Mouse (Mus musculus) telencephalon, adult 2 months (tissue): ENCODE measurements around the gene Sipa1l3.

Source experiments
- DNase-seq: peaks from one replicate; pipeline ENCODE4 v3.0.0-alpha.2; 2011; ENCODE audit warnings: low read depth, low spot score

Sipa1l3 gene

DNA sequence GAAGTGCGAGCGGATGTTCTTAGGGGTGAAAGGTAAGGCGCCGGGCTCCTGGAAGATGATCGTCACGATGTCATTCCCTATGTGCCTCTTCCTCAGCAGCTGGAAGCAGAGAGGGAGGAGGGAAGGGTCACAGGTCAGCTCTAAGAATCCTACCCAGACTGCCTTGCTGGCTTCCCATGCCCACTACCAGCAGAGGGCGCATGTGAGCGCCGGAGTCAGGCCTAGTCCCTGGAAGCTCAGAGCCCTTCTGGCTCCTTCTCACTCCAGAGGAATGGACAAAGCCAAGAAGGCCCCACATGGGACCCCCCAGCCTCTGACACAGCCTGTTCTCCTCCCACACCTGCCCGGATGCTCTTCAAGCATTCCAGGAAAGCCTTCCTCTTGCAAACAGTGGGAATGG lies 135.2 kb downstream of the Sipa1l3 start:
- no peak for DNase-seq

DNA sequence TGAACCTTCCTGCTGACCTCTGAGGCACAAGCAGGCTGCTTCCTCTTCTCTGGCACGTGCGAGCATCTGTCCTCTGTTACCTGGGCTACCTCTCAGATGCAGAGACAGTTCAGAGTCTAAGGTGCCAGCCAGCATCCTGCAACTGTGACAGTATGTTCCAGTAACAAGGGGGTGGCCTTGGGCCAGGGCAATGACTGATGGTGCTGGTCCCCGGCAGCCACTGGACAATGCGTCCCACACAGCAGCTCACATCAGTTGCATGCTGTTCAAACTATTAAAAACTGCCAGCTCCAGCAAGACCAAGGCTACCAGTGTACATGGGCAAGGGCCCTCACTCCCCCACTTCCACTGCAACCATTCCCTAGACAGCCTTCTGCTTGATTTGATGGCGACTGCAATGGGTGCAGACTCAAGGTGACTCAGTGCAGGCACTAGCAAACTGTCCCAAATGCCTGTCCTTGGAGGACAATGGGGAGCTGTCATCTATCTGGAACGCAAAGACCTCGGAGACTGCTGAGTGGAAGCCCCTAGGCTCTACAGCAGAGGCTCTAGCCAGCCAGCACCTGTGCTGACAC lies 136.9 kb downstream of the Sipa1l3 start:
- DNase-seq: no peak

DNA sequence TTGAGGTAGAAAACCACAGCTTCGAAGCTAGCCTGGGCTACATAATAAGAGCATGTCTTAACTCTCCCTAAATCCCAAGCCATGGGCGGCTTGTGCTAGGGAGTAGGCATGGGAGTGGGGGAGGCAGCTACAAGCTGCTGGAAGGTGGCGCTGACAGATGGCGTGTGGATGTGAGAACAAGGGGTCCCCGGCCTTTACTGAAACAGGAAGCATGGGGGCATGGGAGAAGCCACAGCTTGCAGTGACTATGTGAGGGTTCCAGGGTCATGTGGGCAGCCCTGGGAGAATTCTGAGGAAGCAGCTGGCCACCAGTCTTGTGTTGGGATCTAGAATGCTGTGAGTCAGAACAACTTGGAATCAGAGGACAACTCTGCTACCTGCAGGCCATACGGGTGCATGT lies 144.4 kb downstream of the Sipa1l3 start:
- no peak for DNase-seq

DNA sequence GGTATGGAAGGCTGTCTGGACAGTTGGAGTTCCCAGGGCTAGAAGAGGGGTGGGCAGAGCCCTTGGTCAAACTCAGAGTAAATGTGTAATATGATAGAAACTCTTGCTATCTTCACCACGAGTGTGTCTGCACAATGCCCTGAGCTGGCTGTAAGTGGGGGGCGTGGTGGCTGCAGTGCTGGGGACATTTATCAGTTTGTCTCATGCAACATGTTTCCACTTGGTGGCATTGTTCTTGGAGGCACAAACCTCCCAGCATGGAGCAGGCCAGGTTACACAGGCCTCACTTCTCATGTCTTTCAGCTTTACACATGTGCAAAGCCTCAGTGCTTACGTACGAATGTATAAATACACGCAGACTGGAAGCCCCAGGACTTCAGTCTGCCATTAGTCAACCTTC lies 146.3 kb downstream of the Sipa1l3 start:
- DNase-seq: no peak

- DNase-seq: no peak
Observed at GRCm38 (mm10) chr7:29370031-29370430, 148.4 kb downstream of the Sipa1l3 start.

DNA sequence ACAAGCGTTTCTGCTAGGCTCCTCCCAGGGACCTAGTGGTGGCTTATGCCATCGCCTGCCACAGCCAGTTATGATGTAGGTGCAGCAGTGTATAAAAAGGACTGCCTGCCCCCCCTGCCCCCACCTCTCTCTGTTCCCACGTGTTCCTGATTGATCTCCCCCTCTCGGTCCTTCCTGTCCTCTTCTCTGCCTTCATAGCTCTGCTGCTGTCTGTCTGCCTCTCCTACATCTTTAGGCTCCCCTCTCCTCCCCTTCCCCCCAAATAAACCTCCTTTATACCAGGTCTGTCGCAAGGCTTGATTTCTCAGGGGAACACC lies 150.5 kb downstream of the Sipa1l3 start:
- DNase-seq: no peak

DNA sequence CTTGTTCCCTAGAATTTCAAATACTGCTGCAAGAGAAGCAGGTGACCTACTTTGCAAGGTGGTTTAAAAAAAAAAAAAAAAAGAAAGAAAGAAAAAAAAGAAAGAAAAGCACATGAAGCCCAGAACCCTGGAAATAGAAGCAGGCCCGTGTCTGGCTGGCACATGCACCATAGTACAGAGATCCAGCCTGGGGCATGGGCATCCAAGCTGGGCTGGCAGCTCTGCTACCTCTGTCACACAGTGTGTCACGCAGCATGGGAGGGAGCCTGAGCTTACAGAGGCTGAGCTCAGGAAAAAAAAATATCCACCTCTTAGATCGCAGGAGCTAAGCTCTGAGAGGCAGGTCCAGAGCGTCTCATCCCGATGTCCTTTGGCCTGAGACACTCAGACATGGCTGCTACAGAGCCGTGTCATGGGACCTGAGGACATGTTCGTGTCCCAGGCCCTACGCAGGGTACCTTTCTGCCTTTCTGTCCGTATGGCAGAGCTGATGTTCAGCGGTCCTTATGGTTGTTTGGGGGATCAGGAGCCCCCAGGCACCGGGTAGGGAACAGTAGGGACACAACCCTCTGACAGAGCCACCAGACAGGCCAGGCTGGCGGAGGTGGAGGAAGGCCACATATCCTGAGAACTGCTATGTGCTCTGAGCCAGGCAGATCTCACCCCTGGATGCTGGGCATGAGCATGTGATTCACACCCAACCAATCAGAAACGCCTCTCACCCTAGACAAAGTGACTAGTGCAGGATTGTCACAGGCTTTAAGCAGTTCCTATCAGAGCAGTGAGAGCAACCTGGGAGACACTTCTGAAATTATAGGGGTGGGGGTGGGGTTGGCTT lies 151.1 kb downstream of the Sipa1l3 start:
- DNase-seq: peak; percentile 80

DNA sequence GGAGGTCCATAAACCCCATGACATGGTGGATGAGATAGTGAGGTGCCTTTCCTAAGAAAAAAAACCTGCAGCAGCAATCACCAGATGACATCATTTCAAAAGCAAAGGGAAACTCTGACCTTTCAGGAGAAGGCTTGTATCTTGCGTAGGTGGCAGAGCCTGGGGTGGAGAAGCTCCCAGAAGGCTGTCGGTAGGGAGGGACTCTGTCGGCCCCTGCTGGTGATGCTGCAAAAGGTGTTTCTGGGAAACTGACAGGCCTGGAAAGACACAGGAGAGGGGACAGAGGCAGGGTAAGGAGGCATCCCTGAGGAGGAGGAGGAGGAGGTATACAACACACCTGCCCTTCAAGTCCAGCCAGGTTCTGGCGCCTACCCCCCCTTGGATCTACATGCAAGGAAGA lies 154.4 kb downstream of the Sipa1l3 start:
- DNase-seq: no peak

DNA sequence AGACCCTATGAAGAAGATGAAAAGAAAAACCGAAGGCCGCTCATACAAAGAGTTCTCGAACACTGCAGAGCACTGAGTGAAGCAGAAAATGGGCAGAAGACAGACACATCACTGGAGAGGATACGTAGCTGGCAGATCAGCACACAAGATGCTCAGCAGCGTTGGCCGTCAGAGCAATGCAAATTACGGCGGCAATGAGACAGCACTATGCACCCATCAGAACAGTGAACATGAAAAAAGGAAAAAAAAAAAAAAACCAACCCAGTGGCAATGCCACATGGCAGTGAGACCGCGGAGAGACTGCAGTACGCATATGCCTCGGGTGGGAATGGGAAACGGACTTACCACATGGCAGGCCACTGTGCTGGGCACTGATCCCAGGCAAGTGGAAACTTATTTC lies 156.9 kb downstream of the Sipa1l3 start:
- no peak for DNase-seq

DNA sequence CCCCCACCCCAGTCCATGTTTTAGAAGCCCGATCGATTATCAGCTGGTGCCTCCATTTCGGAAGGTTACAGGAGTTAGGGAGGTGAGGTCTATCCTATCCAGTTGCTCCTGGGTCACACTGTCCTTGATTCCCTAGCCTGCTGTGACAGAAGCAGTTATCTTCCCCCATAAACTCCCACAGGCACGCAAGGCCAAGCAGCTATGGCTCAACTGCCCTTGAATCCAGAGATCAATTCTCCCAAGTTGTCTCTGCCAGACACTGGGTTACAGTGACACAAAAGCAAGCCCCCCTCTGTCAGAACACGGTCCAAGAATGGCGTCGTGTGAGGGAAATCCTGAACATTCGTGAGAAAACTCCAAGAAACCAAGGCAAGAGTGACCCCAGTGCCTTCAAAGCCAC lies 163.0 kb downstream of the Sipa1l3 start:
- no peak for DNase-seq

- no peak for DNase-seq
Observed at GRCm38 (mm10) chr7:29354161-29354560, 164.3 kb downstream of the Sipa1l3 start.

DNA sequence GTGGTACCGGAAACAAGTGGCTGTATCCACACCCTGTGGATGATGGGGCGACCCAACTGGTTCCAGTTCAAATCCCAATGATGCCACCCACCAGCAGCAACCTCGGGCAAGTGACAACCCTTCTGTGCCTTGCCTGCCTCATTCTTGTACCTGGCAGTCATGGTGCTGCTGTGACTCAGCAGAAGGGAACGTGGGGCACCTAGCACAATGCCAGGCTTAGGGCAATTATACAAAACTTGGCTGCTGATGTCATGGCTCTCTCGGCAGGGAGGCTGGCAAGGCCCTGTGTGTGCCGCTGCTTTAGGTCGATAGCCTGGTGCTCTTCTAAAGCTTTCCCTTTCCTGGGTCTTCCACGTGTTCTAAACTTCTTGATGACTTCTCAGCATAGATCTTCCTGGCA lies 166.2 kb downstream of the Sipa1l3 start:
- DNase-seq: no peak

DNA sequence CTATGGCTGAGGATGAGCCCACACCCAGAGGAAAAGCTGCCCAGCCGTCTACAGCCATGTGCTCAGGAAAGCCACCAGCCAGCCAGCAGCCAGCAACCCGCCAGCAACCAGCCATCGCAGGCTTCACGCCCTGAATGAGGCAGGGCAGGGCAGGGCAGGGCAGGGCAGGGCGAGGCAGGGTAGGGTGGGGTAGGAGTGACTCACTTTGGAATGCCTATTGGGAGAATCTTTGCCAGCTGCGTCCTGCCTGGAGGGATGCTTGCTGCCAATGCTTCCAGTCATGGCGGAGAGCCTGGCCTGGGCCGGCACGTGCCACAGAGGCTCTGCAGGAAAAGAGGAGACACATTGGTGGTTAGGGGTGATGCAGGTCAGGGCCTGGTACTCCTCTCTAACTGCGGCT lies 168.0 kb downstream of the Sipa1l3 start:
- no peak for DNase-seq

- DNase-seq: no peak
Observed at GRCm38 (mm10) chr7:29346212-29346611, 172.2 kb downstream of the Sipa1l3 start.

GRCm38 (mm10) chr7:29345534-29345933 lies 172.9 kb downstream of the Sipa1l3 start:
- DNase-seq: no peak

DNA sequence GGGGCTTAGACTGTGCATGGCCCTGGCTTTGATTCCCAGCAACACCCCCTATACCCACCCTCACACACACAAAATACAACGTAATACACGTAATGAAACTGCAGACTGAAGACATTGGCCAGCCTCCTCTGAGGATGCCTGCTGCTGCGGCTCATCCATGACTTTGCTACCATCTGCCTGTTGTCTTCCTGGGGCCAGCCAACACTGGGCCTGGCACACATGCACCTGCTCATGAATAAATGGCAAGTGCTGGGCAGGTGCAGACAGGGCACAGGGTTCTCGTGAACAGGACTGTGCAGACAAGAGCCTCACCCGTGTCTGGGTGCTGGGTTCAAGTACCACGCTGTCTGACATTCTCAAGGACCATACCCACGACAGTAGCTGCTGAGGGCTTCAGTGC lies 174.7 kb downstream of the Sipa1l3 start:
- no peak for DNase-seq

- DNase-seq: no peak
Observed at GRCm38 (mm10) chr7:29342489-29343092, 175.8 kb downstream of the Sipa1l3 start.

DNA sequence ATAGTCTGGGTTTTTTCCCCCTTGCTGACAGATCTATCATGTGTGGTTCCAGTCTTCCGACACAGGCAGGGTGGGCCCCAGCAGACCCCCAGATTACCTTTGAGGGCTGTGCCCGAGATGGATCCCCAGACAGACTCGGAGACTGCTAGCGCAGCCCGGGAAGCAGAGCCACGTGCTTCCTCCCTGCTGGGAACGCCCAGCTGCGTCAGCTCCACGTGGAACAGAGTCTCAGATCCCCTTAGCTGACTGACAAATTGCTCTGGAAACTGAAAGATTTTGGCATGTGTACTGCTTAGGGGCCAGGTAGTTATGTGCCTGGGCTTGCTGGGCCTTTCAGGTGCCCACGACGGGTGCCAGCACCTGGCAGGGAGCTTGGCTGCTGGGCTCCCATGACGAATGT lies 176.7 kb downstream of the Sipa1l3 start:
- DNase-seq: no peak

DNA sequence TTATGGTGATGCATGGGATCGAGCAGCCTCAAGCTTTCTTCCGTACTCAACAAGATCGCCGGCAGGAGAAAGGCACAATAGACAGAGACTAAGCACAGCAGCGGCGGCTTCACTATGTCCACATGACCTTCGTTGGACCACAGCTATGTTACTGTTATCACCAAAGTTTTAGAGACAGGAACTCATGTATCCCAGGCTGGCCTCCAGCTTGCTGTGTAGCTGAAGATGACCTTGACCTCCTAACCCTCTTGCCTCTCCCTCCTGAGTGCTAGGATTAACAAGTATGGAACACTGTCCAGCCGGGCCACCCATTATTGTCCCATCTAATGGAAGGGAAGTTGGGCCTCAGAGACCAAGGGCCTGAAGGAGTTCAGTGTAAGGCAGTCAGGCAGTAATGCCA lies 177.6 kb downstream of the Sipa1l3 start:
- no peak for DNase-seq

DNA sequence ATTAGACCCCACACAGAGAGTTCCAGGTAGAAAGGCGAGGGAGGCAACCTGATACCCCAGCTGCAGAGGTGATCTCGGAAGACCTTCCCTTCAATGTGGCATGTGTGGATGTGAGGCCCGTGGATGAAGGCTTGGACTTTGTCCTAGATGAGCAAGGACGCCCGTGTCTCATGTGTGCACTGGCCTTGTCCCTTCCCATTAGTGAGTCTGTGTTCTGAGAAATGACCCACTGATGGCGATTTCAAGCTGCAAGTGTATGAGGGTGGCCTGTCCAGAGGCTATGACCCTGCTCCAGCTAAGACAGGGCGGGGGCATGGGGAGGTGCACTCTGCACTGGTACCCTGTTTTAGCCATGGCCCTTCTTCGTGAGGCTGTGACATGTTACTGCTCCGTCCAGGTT lies 178.2 kb downstream of the Sipa1l3 start:
- no peak for DNase-seq

GRCm38 (mm10) chr7:29338984-29339679 lies 179.3 kb downstream of the Sipa1l3 start:
- DNase-seq: no peak

DNA sequence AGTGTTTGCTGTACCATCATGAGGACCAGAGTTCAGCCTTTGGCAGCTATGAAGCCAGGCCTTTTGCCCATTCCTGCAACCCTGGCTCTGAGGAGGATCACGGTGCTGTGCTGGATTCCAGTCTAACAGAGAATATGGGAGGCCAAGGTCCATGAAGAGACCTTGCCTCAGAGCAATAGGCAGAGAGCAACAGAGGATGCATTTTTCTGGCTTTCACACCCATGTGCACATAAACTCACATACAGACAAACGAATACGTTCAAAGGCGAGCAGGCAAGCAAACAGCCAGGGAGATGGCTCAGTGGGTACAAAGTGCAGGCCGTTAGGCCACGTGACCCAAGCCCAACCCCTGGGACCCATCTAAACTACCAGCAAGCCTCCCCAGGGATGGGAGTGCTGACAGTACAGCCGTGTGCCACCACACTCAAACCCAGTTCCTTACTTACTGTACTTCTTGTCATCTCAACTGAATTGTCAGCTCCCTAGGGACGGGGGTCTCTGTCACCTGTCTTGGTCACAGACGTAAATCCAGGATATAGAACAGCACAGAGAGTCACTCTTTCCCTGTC lies 180.0 kb downstream of the Sipa1l3 start:
- DNase-seq: no peak
